Mouse (Mus musculus) heart, adult 2 months (tissue): ENCODE data around the gene Selenos.

Experiments
- CTCF ChIP-seq: fragments of 200-600 bp; IDR thresholded peaks from 2 replicates; pipeline ENCODE4 v1.8.1; 2022; ENCODE audit warnings: antibody characterized with exemption, mild to moderate bottlenecking, moderate library complexity
- EP300 ChIP-seq: fragments of 200-500 bp; IDR thresholded peaks from 2 replicates; pipeline ENCODE4 v1.6.1; 2011; ENCODE audit warnings: low read depth, low read length, control low read depth; ENCODE audit not compliant: insufficient read depth
- POLR2A ChIP-seq: fragments of 200-500 bp; IDR thresholded peaks from 2 replicates; pipeline ENCODE4 v1.6.1; 2011; ENCODE audit warnings: mild to moderate bottlenecking, low read depth, low read length, control low read depth; ENCODE audit not compliant: insufficient read depth

DNA sequence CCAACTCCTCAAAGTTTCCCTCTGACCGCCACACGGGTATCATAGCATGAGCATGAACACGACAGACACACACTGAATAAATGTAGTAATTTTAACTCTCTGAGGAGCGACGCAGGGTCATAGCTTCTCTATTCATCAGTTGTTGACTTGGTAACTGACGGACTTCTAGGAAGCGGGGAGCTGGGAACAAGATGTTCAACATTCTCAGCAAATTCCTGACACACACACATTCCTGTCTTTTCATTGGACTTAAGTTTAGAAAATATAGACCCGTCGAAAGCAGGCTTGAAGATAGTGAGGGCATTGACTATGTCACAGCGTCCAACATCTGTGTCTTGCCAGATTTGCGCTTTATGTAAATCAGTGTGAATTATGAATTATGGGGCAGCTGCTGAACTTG, 27.8 kb downstream of the Selenos start:
- no peak for TF ChIP-seq CTCF
- TF ChIP-seq POLR2A: no peak
- no peak for TF ChIP-seq EP300
